Mouse (Mus musculus): Measurements from ENCODE around the gene Pramef8. TPM values are rescaled to one million over a fixed set of nuclear protein-coding genes. Genes with fewer than 3 reads are reported as not detected.
"Not testable (repeated sequence)": the region's sequence is repeated elsewhere in the genome, so short reads cannot be mapped to it uniquely, and the experiment has no call there.

Gene Pramef8
- polyA plus RNA-seq, 1 experiment from 2014 or later, result 23.0 TPM

DNA sequence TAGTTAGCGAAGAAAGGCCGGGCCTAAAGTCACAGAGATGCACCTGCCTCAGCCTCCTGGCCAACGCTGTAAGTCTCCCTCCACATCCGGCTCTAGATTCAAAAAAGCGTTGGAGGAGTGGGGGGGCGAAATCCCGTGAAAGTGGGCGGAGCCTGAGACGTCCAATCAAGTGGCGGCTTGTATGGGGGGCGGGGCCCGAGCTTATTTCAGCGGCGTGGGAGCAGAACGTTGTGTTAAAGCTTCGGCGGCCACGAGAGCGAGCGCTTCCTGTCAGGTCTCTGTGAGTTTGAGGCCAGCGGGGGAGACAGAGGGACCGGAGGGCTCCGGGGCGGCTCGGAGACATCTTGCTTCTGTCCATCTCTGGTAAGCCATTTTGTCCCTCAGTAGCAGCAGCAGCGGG lies 18.0 kb upstream of the Pramef8 start, which contains the start of gene Pramel1:
Gene Pramel1, plus strand, starts transcription at position 248 of the 400 bp plus-strand sequence.
- Histone ChIP-seq H3K4me1 (replicated peaks; ENCODE audit: control insufficient read depth, insufficient read depth, low read length) (no peaks in the 10 kb centered on the region), H3K36me3 (ENCODE audit: control insufficient read depth, insufficient read depth, low read length) (no peaks in the 10 kb centered on the region), H3K27ac (ENCODE audit: low read depth, low read length) (no peak within 1 kb of the TSS), H3K9ac (ENCODE audit: low read length) (no peak within 1 kb of the TSS), H3K4me2 (ENCODE audit: low read depth, low read length, severe bottlenecking) (no peak within 1 kb of the TSS), H3K27me3 (ENCODE audit: control insufficient read depth, insufficient read depth, low read length) (no peaks in the 10 kb centered on the region), H3K9me3 (ENCODE audit: control insufficient read depth, low read length) (no peaks in the 10 kb centered on the region; the same call in 1 of the 2 replicates), H3K4me3 (ENCODE audit: low read depth, low read length) (no peak within 1 kb of the TSS)
- no peak for DNase-seq (ENCODE audit: low spot score)
- ATAC-seq (replicated peaks; ENCODE audit: low FRiP score), result no peak
- 82% methylated on average over 26 of the region's 26 CpGs for WGBS

- H3K27ac ChIP-seq (ENCODE audit: low read depth, low read length), result no peak overlapping the region
- ATAC-seq (replicated peaks; ENCODE audit: low FRiP score) (peak; percentile 27; the same call in 1 of the 2 replicates), DNase-seq (ENCODE audit: low spot score) (no peak)
- H3K27me3 ChIP-seq (ENCODE audit: control insufficient read depth, insufficient read depth, low read length), result no peaks in the 10 kb centered on the region
- peak overlapping the region; percentile 63; the same call in 1 of the 2 replicates for H3K9ac ChIP-seq (ENCODE audit: low read length)
- peak overlapping the region; percentile 51 for H3K4me2 ChIP-seq (ENCODE audit: low read depth, low read length, severe bottlenecking)
- whole genome bisulfite sequencing, result 69% methylated on average over 5 of the region's 5 CpGs
- peak overlapping the region; percentile 51 for H3K4me3 ChIP-seq (ENCODE audit: low read depth, low read length)
- peaks cover 4% of the 10 kb centered on the region; the same call in 1 of the 2 replicates for H3K9me3 ChIP-seq (ENCODE audit: control insufficient read depth, low read length)
- no peaks in the 10 kb centered on the region; the same call in none of the 2 replicates for H3K36me3 ChIP-seq (ENCODE audit: control insufficient read depth, insufficient read depth, low read length)
- no peaks in the 10 kb centered on the region for H3K4me1 ChIP-seq (replicated peaks; ENCODE audit: control insufficient read depth, insufficient read depth, low read length)
Observed at GRCm38 (mm10) chr4:143411566-143412218, 534 bp upstream of the Pramef8 start.

GRCm38 (mm10) chr4:143413621-143414020 lies 1.4 kb downstream of the Pramef8 start:
- H3K4me2 ChIP-seq (ENCODE audit: low read depth, low read length, severe bottlenecking), result no peak overlapping the region
- peaks cover 4% of the 10 kb centered on the region; the same call in 1 of the 2 replicates for H3K9me3 ChIP-seq (ENCODE audit: control insufficient read depth, low read length)
- H3K4me3 ChIP-seq (ENCODE audit: low read depth, low read length), result no peak overlapping the region
- DNase-seq (ENCODE audit: low spot score), result peak; percentile 3
- H3K4me1 ChIP-seq (replicated peaks; ENCODE audit: control insufficient read depth, insufficient read depth, low read length), result no peaks in the 10 kb centered on the region
- H3K27ac ChIP-seq (ENCODE audit: low read depth, low read length), result no peak overlapping the region
- no peaks in the 10 kb centered on the region for H3K27me3 ChIP-seq (ENCODE audit: control insufficient read depth, insufficient read depth, low read length)
- no peak for ATAC-seq (replicated peaks; ENCODE audit: low FRiP score)
- H3K36me3 ChIP-seq (ENCODE audit: control insufficient read depth, insufficient read depth, low read length), result peaks cover 13% of the 10 kb centered on the region
- 90% methylated on average over 1 of the region's 1 CpGs for WGBS
- H3K9ac ChIP-seq (ENCODE audit: low read length), result no peak overlapping the region

GRCm38 (mm10) chr4:143414121-143414520 lies 1.9 kb downstream of the Pramef8 start:
- H3K4me1 ChIP-seq (replicated peaks; ENCODE audit: control insufficient read depth, insufficient read depth, low read length), result no peaks in the 10 kb centered on the region
- H3K9me3 ChIP-seq (ENCODE audit: control insufficient read depth, low read length), result peaks cover 4% of the 10 kb centered on the region; the same call in 1 of the 2 replicates
- DNase-seq (ENCODE audit: low spot score), result no peak
- WGBS, result 90% methylated on average over 3 of the region's 3 CpGs
- no peak overlapping the region for H3K4me3 ChIP-seq (ENCODE audit: low read depth, low read length)
- H3K36me3 ChIP-seq (ENCODE audit: control insufficient read depth, insufficient read depth, low read length), result peaks cover 17% of the 10 kb centered on the region
- ATAC-seq (replicated peaks; ENCODE audit: low FRiP score), result no peak
- H3K4me2 ChIP-seq (ENCODE audit: low read depth, low read length, severe bottlenecking), result no peak overlapping the region
- no peak overlapping the region for H3K27ac ChIP-seq (ENCODE audit: low read depth, low read length)
- no peak overlapping the region for H3K9ac ChIP-seq (ENCODE audit: low read length)
- H3K27me3 ChIP-seq (ENCODE audit: control insufficient read depth, insufficient read depth, low read length), result no peaks in the 10 kb centered on the region

DNA sequence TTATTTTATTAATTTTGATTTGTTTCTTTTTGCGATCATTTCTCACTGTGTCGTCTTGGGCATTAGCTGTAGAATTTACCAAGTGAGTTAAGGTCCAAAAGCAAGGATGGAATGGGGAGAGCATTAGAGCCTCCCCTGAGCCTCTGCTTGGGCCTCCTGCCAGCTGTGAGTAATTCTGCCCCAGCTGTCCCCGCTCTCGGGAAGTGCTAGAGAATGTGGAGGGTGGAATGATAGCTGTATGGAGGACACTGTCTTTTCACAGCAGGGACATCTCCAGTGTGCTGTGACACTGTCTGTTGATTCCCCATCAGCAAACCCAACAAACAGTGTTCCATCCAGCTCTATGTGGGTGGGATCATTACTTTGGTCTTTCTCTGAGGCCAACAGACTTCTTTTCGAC lies 14.5 kb downstream of the Pramef8 start:
- H3K27me3 ChIP-seq (ENCODE audit: control insufficient read depth, insufficient read depth, low read length); H3K4me1 ChIP-seq (replicated peaks; ENCODE audit: control insufficient read depth, insufficient read depth, low read length); H3K27ac ChIP-seq (ENCODE audit: low read depth, low read length); H3K4me2 ChIP-seq (ENCODE audit: low read depth, low read length, severe bottlenecking); ATAC-seq (replicated peaks; ENCODE audit: low FRiP score); H3K9me3 ChIP-seq (ENCODE audit: control insufficient read depth, low read length); DNase-seq (ENCODE audit: low spot score); H3K36me3 ChIP-seq (ENCODE audit: control insufficient read depth, insufficient read depth, low read length); H3K9ac ChIP-seq (ENCODE audit: low read length); H3K4me3 ChIP-seq (ENCODE audit: low read depth, low read length): not testable (repeated sequence)
- 86% methylated on average over 5 of the region's 5 CpGs for WGBS

GRCm38 (mm10) chr4:143450224-143450623 lies 38.0 kb downstream of the Pramef8 start, which contains the start of gene Oog4:
Oog4 (minus strand) TSS chr4:143450324.
- H3K4me1 ChIP-seq (replicated peaks; ENCODE audit: control insufficient read depth, insufficient read depth, low read length), result no peaks in the 10 kb centered on the region
- H3K4me3 ChIP-seq (ENCODE audit: low read depth, low read length), result no peak within 1 kb of the TSS
- H3K27ac ChIP-seq (ENCODE audit: low read depth, low read length), result no peak within 1 kb of the TSS
- no peak within 1 kb of the TSS for H3K9ac ChIP-seq (ENCODE audit: low read length)
- 87% methylated on average over 3 of the region's 3 CpGs for WGBS
- no peaks in the 10 kb centered on the region for H3K36me3 ChIP-seq (ENCODE audit: control insufficient read depth, insufficient read depth, low read length)
- H3K9me3 ChIP-seq (ENCODE audit: control insufficient read depth, low read length), result no peaks in the 10 kb centered on the region
- ATAC-seq (replicated peaks; ENCODE audit: low FRiP score) (no peak), DNase-seq (ENCODE audit: low spot score) (no peak)
- H3K27me3 ChIP-seq (ENCODE audit: control insufficient read depth, insufficient read depth, low read length), result no peaks in the 10 kb centered on the region
- no peak within 1 kb of the TSS for H3K4me2 ChIP-seq (ENCODE audit: low read depth, low read length, severe bottlenecking)

Other genes with a start within 250 kb of the Pramef8 start
- gene Prdm2, start 199.4 kb upstream of the Pramef8 start, polyA plus RNA-seq (2014; fragmentation: Nextera tagmentation; extraction: Ambion mirVana), result 15.5 and 17.8 TPM in 2 replicates
- gene Pdpn, start 112.9 kb upstream of the Pramef8 start, polyA plus RNA-seq (2014; fragmentation: Nextera tagmentation; extraction: Ambion mirVana), result 74.5 and 75.8 TPM in 2 replicates
- not detected in 2 replicates for gene Lrrc38, start 62.7 kb upstream of the Pramef8 start, polyA plus RNA-seq (2014; fragmentation: Nextera tagmentation; extraction: Ambion mirVana)
- not detected in 2 replicates for gene Pramel1, start 18.0 kb upstream of the Pramef8 start, polyA plus RNA-seq (2014; fragmentation: Nextera tagmentation; extraction: Ambion mirVana)
- not detected in 2 replicates for gene Oog4, start 37.9 kb downstream of the Pramef8 start, polyA plus RNA-seq (2014; fragmentation: Nextera tagmentation; extraction: Ambion mirVana)
- not detected in 2 replicates for gene Gm13043, start 98.9 kb downstream of the Pramef8 start, polyA plus RNA-seq (2014; fragmentation: Nextera tagmentation; extraction: Ambion mirVana)
- gene Gm13040, start 123.5 kb downstream of the Pramef8 start, polyA plus RNA-seq (2014; fragmentation: Nextera tagmentation; extraction: Ambion mirVana), result not detected in 2 replicates
- gene BC080695, start 139.3 kb downstream of the Pramef8 start, polyA plus RNA-seq (2014; fragmentation: Nextera tagmentation; extraction: Ambion mirVana), result not detected in 2 replicates
- gene Gm13057, start 139.3 kb downstream of the Pramef8 start, polyA plus RNA-seq (2014; fragmentation: Nextera tagmentation; extraction: Ambion mirVana), result not detected in 2 replicates
- not detected in 2 replicates for gene Gm13083, start 202.6 kb downstream of the Pramef8 start, polyA plus RNA-seq (2014; fragmentation: Nextera tagmentation; extraction: Ambion mirVana)
- gene Gm13088, start 244.8 kb downstream of the Pramef8 start, polyA plus RNA-seq (2014; fragmentation: Nextera tagmentation; extraction: Ambion mirVana), result not detected in 2 replicates

Data from forebrain, embryonic 11.5 days (tissue).